Mouse (Mus musculus) right cerebral cortex, postnatal 25 days (tissue): ENCODE measurements around the gene Enpp3.
"Not testable (repeated sequence)": the region's sequence is repeated elsewhere in the genome, so short reads cannot be mapped to it uniquely, and the experiment has no call there.

Experiments
- DNase-seq: peaks from one replicate; pipeline ENCODE4 v3.0.0; 2022

Gene Enpp3

GRCm38 (mm10) chr10:24822842-24823241 lies 19.8 kb downstream of the Enpp3 start:
- no peak for DNase-seq

GRCm38 (mm10) chr10:24821990-24822676 lies 20.5 kb downstream of the Enpp3 start:
- no peak for DNase-seq

GRCm38 (mm10) chr10:24819526-24819925 lies 23.1 kb downstream of the Enpp3 start:
- DNase-seq, result no peak

- DNase-seq, result no peak
Observed at GRCm38 (mm10) chr10:24810639-24811038, 32.0 kb downstream of the Enpp3 start.

- DNase-seq, result no peak
Observed at GRCm38 (mm10) chr10:24806756-24807155, 35.9 kb downstream of the Enpp3 start.

- DNase-seq, result no peak
Observed at GRCm38 (mm10) chr10:24805876-24806275, 36.7 kb downstream of the Enpp3 start.

GRCm38 (mm10) chr10:24805173-24805572 lies 37.5 kb downstream of the Enpp3 start:
- no peak for DNase-seq

GRCm38 (mm10) chr10:24802742-24803244 lies 39.8 kb downstream of the Enpp3 start:
- DNase-seq, result not testable (repeated sequence)

- DNase-seq, result no peak
Observed at GRCm38 (mm10) chr10:24801796-24802195, 40.8 kb downstream of the Enpp3 start.

- peak; percentile 20 for DNase-seq
Observed at GRCm38 (mm10) chr10:24797246-24797645, 45.4 kb downstream of the Enpp3 start.

GRCm38 (mm10) chr10:24792756-24793155 lies 49.9 kb downstream of the Enpp3 start:
- no peak for DNase-seq

- no peak for DNase-seq
Observed at GRCm38 (mm10) chr10:24789747-24790545, 52.7 kb downstream of the Enpp3 start.

GRCm38 (mm10) chr10:24785345-24785744 lies 57.3 kb downstream of the Enpp3 start:
- DNase-seq, result no peak

GRCm38 (mm10) chr10:24784624-24785276 lies 57.9 kb downstream of the Enpp3 start:
- DNase-seq, result no peak

GRCm38 (mm10) chr10:24783946-24784345 lies 58.7 kb downstream of the Enpp3 start:
- no peak for DNase-seq

GRCm38 (mm10) chr10:24778643-24779020 lies 64.0 kb downstream of the Enpp3 start:
- DNase-seq, result peak; percentile 23

- DNase-seq, result no peak
Observed at GRCm38 (mm10) chr10:24777916-24778642, 64.5 kb downstream of the Enpp3 start.

- DNase-seq, result no peak
Observed at GRCm38 (mm10) chr10:24769496-24769895, 73.1 kb downstream of the Enpp3 start.

- DNase-seq, result no peak
Observed at GRCm38 (mm10) chr10:24767695-24768094, 74.9 kb downstream of the Enpp3 start.

- no peak for DNase-seq
Observed at GRCm38 (mm10) chr10:24766061-24766460, 76.6 kb downstream of the Enpp3 start.

GRCm38 (mm10) chr10:24765151-24765755 lies 77.4 kb downstream of the Enpp3 start:
- DNase-seq, result no peak

- DNase-seq, result no peak
Observed at GRCm38 (mm10) chr10:24764640-24765039, 78.0 kb downstream of the Enpp3 start.
